ENCODE assay signal across 25 mouse cellular contexts in the genomic region with DNA sequence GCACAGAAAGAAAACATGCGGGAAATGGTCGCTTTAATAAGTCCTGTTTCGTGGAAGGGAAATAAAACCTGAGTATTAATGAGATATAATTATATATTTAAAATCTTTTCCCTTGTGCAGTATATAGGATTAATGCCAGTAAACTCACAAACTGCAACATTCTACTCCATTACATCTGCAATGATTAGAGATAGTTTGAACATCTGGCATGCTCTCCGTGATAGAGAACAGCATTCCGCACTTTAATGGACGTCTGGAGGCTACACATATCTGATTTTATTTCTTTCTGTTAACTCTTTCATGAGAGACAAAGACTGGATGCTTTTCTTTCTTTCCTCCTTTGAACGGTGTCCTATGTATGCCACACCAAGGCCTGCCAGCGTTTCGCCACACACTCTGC.
DNase-seq lines count a peak whose midpoint lies in the region; ATAC-seq lines count a peak whose summit lies in the region.
"Had no signal": no experiment of that assay in that cellular context is flagged by ENCODE, and none has a peak within 500 bp of the region (broad histone marks: within the 10 kb centered on the region; RNA-seq: fewer than 3 reads in every experiment).

No protein-coding gene starts in this region.

- no peak overlapping the region for H3K4me2 ChIP-seq in embryonic facial prominence, embryonic 14.5 days (ENCODE audit: low read depth, low read length)
- H3K4me2 ChIP-seq in neural tube, embryonic 13.5 days, result no peak overlapping the region
- 0 out of 2 replicates have a peak overlapping the region, but pooled peaks have one; percentile 11 for H3K4me2 ChIP-seq in limb, embryonic 15.5 days
- no peak overlapping the region for H3K4me2 ChIP-seq in neural tube, embryonic 15.5 days
- H3K4me2 ChIP-seq in hindbrain, embryonic 14.5 days (replicated peaks), result no peak overlapping the region
- H3K4me2 ChIP-seq: embryonic facial prominence, embryonic 13.5 days; forebrain, embryonic 13.5 days; forebrain, embryonic 15.5 days had no signal

- H3K4me1 ChIP-seq in embryonic facial prominence, embryonic 14.5 days (ENCODE audit: control insufficient read depth, insufficient read depth, low read length), result peaks cover 26% of the 10 kb centered on the region
- H3K4me1 ChIP-seq in embryonic facial prominence, embryonic 10.5 days, result peaks cover 15% of the 10 kb centered on the region
- H3K4me1 ChIP-seq in neural tube, embryonic 13.5 days (replicated peaks), result peaks cover 60% of the 10 kb centered on the region
- peaks cover 28% of the 10 kb centered on the region for H3K4me1 ChIP-seq in limb, embryonic 15.5 days
- H3K4me1 ChIP-seq in neural tube, embryonic 15.5 days, result peaks cover 44% of the 10 kb centered on the region
- H3K4me1 ChIP-seq in hindbrain, embryonic 14.5 days (replicated peaks; ENCODE audit: control insufficient read depth, insufficient read depth, low read length), result peaks cover 23% of the 10 kb centered on the region

- ATAC-seq in embryonic facial prominence, embryonic 14.5 days (ENCODE audit: low read depth), result 0 out of 2 replicates have a peak, but pooled peaks have one; percentile 5
- peak; percentile 68 for ATAC-seq in neural tube, embryonic 13.5 days (ENCODE audit: low read depth)
- ATAC-seq in limb, embryonic 15.5 days (ENCODE audit: insufficient number of reproducible peaks, low FRiP score, low TSS enrichment, low read depth), result no peak
- ATAC-seq in neural tube, embryonic 15.5 days (ENCODE audit: low FRiP score), result peak; percentile 76
- ATAC-seq in hindbrain, embryonic 14.5 days (ENCODE audit: low FRiP score), result no peak
- ATAC-seq: activated CD4-positive, CD25-positive, alpha-beta regulatory T cell, adult 4 months; CD4-positive, CD25-positive, alpha-beta regulatory T cell, adult 4 months; forebrain, embryonic 13.5 days; forebrain, embryonic 15.5 days; forebrain, postnatal 0 days; Patski had no signal

- 50% methylated on average over 9 of the region's 9 CpGs for WGBS in embryonic facial prominence, embryonic 14.5 days
- 76% methylated on average over 9 of the region's 9 CpGs for WGBS in embryonic facial prominence, embryonic 10.5 days
- WGBS in neural tube, embryonic 13.5 days, result 47% methylated on average over 9 of the region's 9 CpGs
- 32% methylated on average over 9 of the region's 9 CpGs for WGBS in limb, embryonic 15.5 days
- 43% methylated on average over 9 of the region's 9 CpGs for WGBS in neural tube, embryonic 15.5 days
- 64% methylated on average over 9 of the region's 9 CpGs for WGBS in hindbrain, embryonic 14.5 days

- H3K9me3 ChIP-seq in embryonic facial prominence, embryonic 14.5 days (ENCODE audit: control insufficient read depth, low read length), result no peaks in the 10 kb centered on the region
- no peaks in the 10 kb centered on the region for H3K9me3 ChIP-seq in embryonic facial prominence, embryonic 10.5 days
- H3K9me3 ChIP-seq in neural tube, embryonic 13.5 days, result no peaks in the 10 kb centered on the region
- H3K9me3 ChIP-seq in limb, embryonic 15.5 days, result no peaks in the 10 kb centered on the region
- no peaks in the 10 kb centered on the region for H3K9me3 ChIP-seq in neural tube, embryonic 15.5 days (replicated peaks)
- no peaks in the 10 kb centered on the region for H3K9me3 ChIP-seq in hindbrain, embryonic 14.5 days (ENCODE audit: control insufficient read depth, low read length)
- H3K9me3 ChIP-seq: embryonic facial prominence, embryonic 13.5 days; forebrain, embryonic 13.5 days; forebrain, embryonic 15.5 days had no signal

- H3K36me3 ChIP-seq in embryonic facial prominence, embryonic 14.5 days (ENCODE audit: control insufficient read depth, insufficient read depth, low read length), result no peaks in the 10 kb centered on the region
- no peaks in the 10 kb centered on the region for H3K36me3 ChIP-seq in embryonic facial prominence, embryonic 10.5 days (replicated peaks)
- H3K36me3 ChIP-seq in neural tube, embryonic 13.5 days, result no peaks in the 10 kb centered on the region
- H3K36me3 ChIP-seq in limb, embryonic 15.5 days, result no peaks in the 10 kb centered on the region
- H3K36me3 ChIP-seq in neural tube, embryonic 15.5 days, result no peaks in the 10 kb centered on the region
- no peaks in the 10 kb centered on the region for H3K36me3 ChIP-seq in hindbrain, embryonic 14.5 days (replicated peaks; ENCODE audit: control insufficient read depth, insufficient read depth)
- H3K36me3 ChIP-seq: embryonic facial prominence, embryonic 13.5 days; forebrain, embryonic 15.5 days; G1E had no signal

- no peak overlapping the region for H3K4me3 ChIP-seq in embryonic facial prominence, embryonic 14.5 days (ENCODE audit: low read depth, low read length)
- no peak overlapping the region for H3K4me3 ChIP-seq in embryonic facial prominence, embryonic 10.5 days
- H3K4me3 ChIP-seq in neural tube, embryonic 13.5 days, result no peak overlapping the region
- H3K4me3 ChIP-seq in limb, embryonic 15.5 days, result no peak overlapping the region
- H3K4me3 ChIP-seq in neural tube, embryonic 15.5 days (replicated peaks), result no peak overlapping the region
- no peak overlapping the region for H3K4me3 ChIP-seq in hindbrain, embryonic 14.5 days (replicated peaks; ENCODE audit: low read length)
- H3K4me3 ChIP-seq: embryonic facial prominence, embryonic 13.5 days; forebrain, embryonic 13.5 days; forebrain, embryonic 15.5 days had no signal

- peak; percentile 25 for DNase-seq in embryonic facial prominence, embryonic 14.5 days (ENCODE audit: low spot score)
- no peak for DNase-seq in embryonic facial prominence, embryonic 10.5 days (ENCODE audit: low spot score)
- DNase-seq in neural tube, embryonic 10.5 days (ENCODE audit: extremely low spot score, low spot score), result no peak
- no peak for DNase-seq in cerebellum, adult 8-10 months
- no peak for DNase-seq in hindbrain, embryonic 14.5 days (ENCODE audit: low spot score)
- DNase-seq: adrenal gland, adult 8-10 months; adrenal gland, postnatal 14 days; B cell, adult 2 months; cerebellum, adult 11 months; cerebellum, adult 18-20 months; cerebellum, adult 9-10 months; cerebellum, postnatal 10 days; cerebellum, postnatal 25 days; forebrain, postnatal 0 days had no signal

- no peak overlapping the region for H3K9ac ChIP-seq in embryonic facial prominence, embryonic 14.5 days (ENCODE audit: low read depth, low read length)
- H3K9ac ChIP-seq in neural tube, embryonic 13.5 days, result no peak overlapping the region
- H3K9ac ChIP-seq in limb, embryonic 15.5 days, result no peak overlapping the region
- H3K9ac ChIP-seq in neural tube, embryonic 15.5 days (replicated peaks), result no peak overlapping the region
- no peak overlapping the region for H3K9ac ChIP-seq in hindbrain, embryonic 14.5 days
- H3K9ac ChIP-seq: embryonic facial prominence, embryonic 13.5 days; forebrain, embryonic 13.5 days; forebrain, embryonic 15.5 days; forebrain, postnatal 0 days had no signal

- H3K27me3 ChIP-seq in embryonic facial prominence, embryonic 14.5 days (replicated peaks; ENCODE audit: control insufficient read depth, insufficient read depth, low read length), result no peaks in the 10 kb centered on the region
- peaks cover 24% of the 10 kb centered on the region for H3K27me3 ChIP-seq in embryonic facial prominence, embryonic 10.5 days (replicated peaks; ENCODE audit: low read depth, poor library complexity, severe bottlenecking)
- H3K27me3 ChIP-seq in neural tube, embryonic 13.5 days, result no peaks in the 10 kb centered on the region
- H3K27me3 ChIP-seq in limb, embryonic 15.5 days, result no peaks in the 10 kb centered on the region
- H3K27me3 ChIP-seq in neural tube, embryonic 15.5 days (replicated peaks), result no peaks in the 10 kb centered on the region
- no peaks in the 10 kb centered on the region for H3K27me3 ChIP-seq in hindbrain, embryonic 14.5 days (ENCODE audit: control insufficient read depth, insufficient read depth, low read length)
- H3K27me3 ChIP-seq: CH12.LX; forebrain, embryonic 15.5 days had no signal

- H3K27ac ChIP-seq in embryonic facial prominence, embryonic 14.5 days (replicated peaks; ENCODE audit: low read depth, low read length), result no peak overlapping the region
- no peak overlapping the region for H3K27ac ChIP-seq in embryonic facial prominence, embryonic 10.5 days (replicated peaks)
- peak overlapping the region; percentile 73 for H3K27ac ChIP-seq in neural tube, embryonic 13.5 days (replicated peaks)
- peak overlapping the region; percentile 38; the same call in 1 of the 2 replicates for H3K27ac ChIP-seq in limb, embryonic 15.5 days
- peak overlapping the region; percentile 57 for H3K27ac ChIP-seq in neural tube, embryonic 15.5 days (replicated peaks)
- no peak overlapping the region for H3K27ac ChIP-seq in hindbrain, embryonic 14.5 days
- H3K27ac ChIP-seq: embryonic facial prominence, embryonic 13.5 days; forebrain, embryonic 13.5 days; forebrain, embryonic 15.5 days had no signal

Comparison
In these comparisons a context has a peak if more than half of its experiments do, and no peak if none do; other contexts are left out.
1. ATAC-seq: peak in embryonic facial prominence, embryonic 14.5 days (single experiment), neural tube, embryonic 13.5 days (single experiment) and neural tube, embryonic 15.5 days (single experiment); none in limb, embryonic 15.5 days (single experiment) and hindbrain, embryonic 14.5 days (single experiment).
2. H3K27ac ChIP-seq: peak in neural tube, embryonic 13.5 days (single experiment), limb, embryonic 15.5 days (single experiment) and neural tube, embryonic 15.5 days (single experiment); none in embryonic facial prominence, embryonic 14.5 days (single experiment), embryonic facial prominence, embryonic 10.5 days (single experiment) and hindbrain, embryonic 14.5 days (single experiment).